Mouse (Mus musculus) embryonic fibroblast, embryonic 13.5 days (primary cell): ENCODE measurements at regions not wholly inside any gene's neighbourhood (a gene's known extent, or its start where the extent isn't known, plus 50 kb on each side); places are given as distances from the start of the nearest gene placed in this dataset.

Experiments used
- H3K27ac ChIP-seq: 2 replicates; pipeline ENCODE4 v1.5.1; 2012; ENCODE audit warnings: low read length, control low read depth, inconsistent platforms; ENCODE audit not compliant: insufficient read depth
- H3K4me1 ChIP-seq: 2 replicates; pipeline ENCODE4 v1.6.1; 2011; ENCODE audit warnings: low read length; ENCODE audit not compliant: control insufficient read depth, insufficient read depth
- H3K4me3 ChIP-seq: 2 replicates; pipeline ENCODE4 v1.5.1; 2011; ENCODE audit warnings: mild to moderate bottlenecking, control low read depth, low read length; ENCODE audit not compliant: insufficient read depth
- CTCF ChIP-seq: IDR thresholded peaks from 2 replicates; pipeline ENCODE4 v1.5.1; 2011; ENCODE audit warnings: mild to moderate bottlenecking, control low read depth, low read length, moderate library complexity, borderline replicate concordance; ENCODE audit not compliant: insufficient read depth
- POLR2A ChIP-seq: IDR thresholded peaks from 2 replicates; pipeline ENCODE4 v1.6.1; 2011; ENCODE audit warnings: low read depth, mild to moderate bottlenecking, control low read depth, low read length, moderate library complexity

DNA sequence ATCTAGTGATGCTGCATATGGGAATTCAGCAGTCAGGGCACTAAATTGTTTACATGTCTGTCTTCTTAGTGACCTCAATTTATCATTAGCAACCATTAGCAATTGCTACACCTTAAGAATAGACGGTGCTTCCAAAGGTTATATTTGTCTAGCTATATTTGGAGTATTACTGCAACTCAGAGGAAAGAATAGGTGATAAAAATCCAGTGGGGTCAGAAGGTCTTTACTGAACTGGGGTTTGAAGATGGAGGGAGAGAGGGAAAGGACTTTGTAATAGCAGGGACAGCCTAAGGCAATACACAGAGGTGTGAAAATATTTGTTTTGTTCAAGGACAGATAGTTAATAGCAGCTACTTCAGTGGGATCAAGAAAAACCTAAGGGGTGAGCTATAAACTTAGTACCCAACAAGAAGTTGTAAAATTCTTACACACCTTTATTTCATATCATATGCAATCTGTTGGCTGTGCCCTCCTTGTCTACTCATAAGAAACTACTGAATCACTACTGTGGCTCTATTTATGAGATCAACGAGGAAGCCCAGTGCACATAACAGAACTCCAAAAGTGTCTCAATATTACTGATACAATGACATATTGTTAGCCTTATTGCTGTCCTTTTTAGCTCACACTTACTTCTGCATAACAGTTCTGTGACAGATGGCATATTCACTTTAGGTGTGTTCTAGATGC lies 357.7 kb upstream of the Rag2 start:
- H3K27ac ChIP-seq, result no peak overlapping the region
- H3K4me3 ChIP-seq, result no peak overlapping the region
- no peak for TF ChIP-seq CTCF
- TF ChIP-seq POLR2A, result no peak
- no peaks in the 10 kb centered on the region for H3K4me1 ChIP-seq

DNA sequence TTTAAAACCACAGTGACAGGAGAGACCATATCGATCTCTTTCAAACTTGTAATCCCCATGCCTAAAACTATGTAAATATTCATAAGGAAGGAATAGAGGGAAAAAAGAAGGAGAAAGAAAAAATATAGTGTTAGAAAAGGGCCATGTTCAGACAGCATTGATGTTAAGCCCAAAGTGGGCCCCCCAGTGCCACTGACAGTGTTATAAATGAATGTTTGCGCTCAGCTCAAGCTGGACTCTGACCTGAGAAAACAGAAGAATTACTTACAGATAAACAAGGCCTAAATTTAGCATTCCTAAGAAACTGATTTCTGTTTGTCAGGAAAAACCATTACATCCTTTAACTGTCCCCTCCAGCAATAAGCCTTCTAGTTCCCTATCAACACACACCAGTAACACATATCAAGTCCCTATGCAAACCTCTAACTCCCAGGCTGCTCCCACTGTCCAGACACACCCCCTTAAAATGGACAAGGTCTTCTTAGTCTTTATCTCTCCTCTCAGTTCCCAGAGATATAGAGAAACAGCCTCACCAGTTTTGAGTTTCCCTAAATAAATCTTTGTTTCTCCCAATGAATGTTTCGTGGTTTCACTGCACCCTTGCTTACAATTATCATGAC lies 350.4 kb upstream of the Rag2 start:
- TF ChIP-seq POLR2A, result no peak
- TF ChIP-seq CTCF, result no peak
- Histone ChIP-seq H3K27ac (no peak overlapping the region), H3K4me3 (no peak overlapping the region), H3K4me1 (no peaks in the 10 kb centered on the region)

DNA sequence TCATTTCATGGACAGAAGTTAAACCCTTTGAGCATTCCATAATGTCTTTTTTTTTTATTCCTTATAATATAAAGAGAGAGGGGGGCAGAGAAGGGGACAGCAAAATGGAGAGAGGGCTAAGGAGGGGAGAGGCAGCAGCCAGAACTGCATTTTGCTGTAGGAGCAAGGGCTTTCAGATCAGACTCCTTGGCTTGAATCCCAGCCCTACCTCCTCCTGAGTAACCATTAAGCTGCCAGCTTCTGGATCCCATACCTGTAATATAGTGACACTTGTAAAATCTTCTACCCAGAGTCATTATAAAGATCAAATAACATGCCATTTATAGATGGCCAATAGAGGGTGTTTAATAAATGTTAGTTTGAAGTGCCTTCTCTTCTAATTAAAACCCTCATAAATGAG lies 339.6 kb upstream of the Rag2 start:
- Histone ChIP-seq H3K27ac (no peak overlapping the region), H3K4me1 (no peaks in the 10 kb centered on the region), H3K4me3 (no peak overlapping the region)
- TF ChIP-seq CTCF, result no peak
- no peak for TF ChIP-seq POLR2A

DNA sequence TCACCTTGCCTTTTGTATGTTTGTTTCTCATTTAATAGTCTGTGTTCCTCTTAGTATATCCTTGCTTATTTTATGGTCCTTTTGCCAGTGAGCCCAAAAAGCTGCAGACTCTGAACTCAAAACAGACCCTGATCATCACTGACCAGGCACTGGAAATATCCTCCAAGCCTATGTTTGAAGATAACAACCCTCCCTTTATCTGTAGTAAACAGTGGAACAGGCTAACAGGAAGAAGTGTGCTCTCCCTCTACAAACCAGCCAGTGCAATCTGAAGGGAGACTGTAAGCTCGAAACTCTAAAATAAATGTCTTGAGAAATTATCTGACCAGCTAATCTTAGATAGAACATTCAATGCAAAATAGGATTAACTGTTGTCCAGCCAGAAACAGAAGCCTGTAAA lies 336.4 kb upstream of the Rag2 start:
- H3K27ac ChIP-seq, result no peak overlapping the region
- H3K4me1 ChIP-seq, result no peaks in the 10 kb centered on the region
- TF ChIP-seq CTCF, result no peak
- TF ChIP-seq POLR2A, result no peak
- no peak overlapping the region for H3K4me3 ChIP-seq

DNA sequence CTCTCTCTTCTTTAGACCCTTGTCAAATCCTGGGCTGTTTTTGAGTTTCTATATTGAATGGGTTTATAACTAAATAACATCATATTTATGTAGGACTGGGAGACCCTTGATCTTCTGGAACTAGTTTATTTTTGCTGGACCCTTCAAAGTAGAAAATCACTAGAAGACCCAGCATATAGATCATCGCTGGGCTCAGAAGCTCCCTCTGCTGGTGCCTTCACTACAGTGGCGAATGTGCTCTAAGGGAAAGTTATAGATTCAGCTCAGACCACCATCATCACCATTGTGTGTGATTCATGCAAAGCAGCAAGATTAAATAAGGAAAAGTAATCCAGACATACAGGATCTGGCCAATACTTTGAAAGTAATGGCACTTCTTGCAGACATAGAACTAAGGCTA lies 335.4 kb upstream of the Rag2 start:
- no peak overlapping the region for H3K27ac ChIP-seq
- no peaks in the 10 kb centered on the region for H3K4me1 ChIP-seq
- TF ChIP-seq CTCF (peak; percentile 17; the same call in 1 of the 2 replicates), POLR2A (no peak)
- no peak overlapping the region for H3K4me3 ChIP-seq

DNA sequence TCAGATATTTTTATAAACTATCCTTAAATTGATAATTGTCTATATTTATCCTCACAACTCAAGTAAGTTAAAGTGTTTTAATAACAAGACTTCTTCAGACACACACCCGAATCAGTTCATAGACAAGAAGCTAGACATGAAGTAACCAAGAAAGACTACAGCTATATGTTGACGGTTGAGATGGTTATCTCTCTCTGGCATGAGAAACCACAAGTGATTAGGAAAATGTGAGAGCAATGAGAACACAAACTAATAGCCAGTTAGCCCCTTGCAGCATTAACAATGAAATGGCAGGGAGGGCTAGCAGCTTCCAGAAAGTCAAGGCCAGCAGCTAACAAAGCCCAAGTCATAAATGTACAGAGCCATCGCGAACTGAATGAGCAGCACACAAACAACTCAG lies 333.8 kb upstream of the Rag2 start:
- Histone ChIP-seq H3K4me1 (no peaks in the 10 kb centered on the region), H3K27ac (no peak overlapping the region), H3K4me3 (no peak overlapping the region)
- no peak for TF ChIP-seq CTCF
- TF ChIP-seq POLR2A, result no peak

DNA sequence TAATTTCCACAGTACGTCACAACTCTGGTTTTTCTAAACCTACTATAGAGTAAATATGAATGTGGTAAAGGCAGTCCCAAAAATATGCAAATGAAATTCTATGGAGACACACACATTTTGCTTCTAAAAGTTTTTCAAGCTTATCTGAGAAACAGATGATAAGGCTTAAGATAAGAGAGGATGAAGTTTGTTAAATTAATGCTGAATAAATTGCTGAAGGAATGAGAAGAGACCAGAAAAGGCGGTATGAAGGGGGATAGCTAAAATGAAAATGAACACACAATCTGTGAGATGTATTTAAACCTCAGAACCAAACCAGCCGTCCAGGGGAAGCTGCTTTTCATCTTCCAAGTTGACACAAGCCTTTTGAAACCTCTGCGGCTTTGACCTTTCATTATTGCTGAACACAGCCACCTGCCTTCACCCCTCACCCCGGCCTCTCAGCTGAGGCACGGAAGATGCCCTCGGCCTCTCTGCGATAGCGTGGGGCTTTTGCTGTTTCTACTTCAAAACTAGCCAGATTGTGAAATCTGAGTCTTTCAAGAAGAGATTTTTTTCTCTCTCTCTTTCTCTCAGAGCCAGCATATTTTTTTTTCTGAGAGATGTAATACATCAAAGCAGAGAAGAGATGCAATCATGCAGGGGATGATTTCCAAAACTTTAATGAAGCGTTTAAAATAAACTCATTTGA lies 328.7 kb upstream of the Rag2 start:
- TF ChIP-seq CTCF (no peak), POLR2A (no peak)
- Histone ChIP-seq H3K4me3 (no peak overlapping the region), H3K27ac (no peak overlapping the region), H3K4me1 (no peaks in the 10 kb centered on the region)

DNA sequence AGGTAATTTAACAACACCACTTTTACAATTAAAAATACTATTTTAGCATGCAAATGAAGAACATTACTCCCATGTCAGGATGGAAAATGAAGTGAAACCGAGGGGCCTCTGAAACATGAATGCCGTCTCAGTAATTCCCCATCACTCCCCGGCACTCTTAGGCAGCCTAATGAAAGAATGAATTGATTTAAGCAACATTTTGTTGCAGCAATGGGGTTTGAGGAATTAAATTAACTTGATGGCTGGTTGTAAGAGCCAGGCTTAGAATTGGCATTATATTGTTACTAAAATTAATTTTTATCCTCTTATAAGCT lies 328.2 kb upstream of the Rag2 start:
- TF ChIP-seq CTCF (no peak), POLR2A (no peak)
- H3K4me1 ChIP-seq, result no peaks in the 10 kb centered on the region
- no peak overlapping the region for H3K4me3 ChIP-seq
- no peak overlapping the region for H3K27ac ChIP-seq

DNA sequence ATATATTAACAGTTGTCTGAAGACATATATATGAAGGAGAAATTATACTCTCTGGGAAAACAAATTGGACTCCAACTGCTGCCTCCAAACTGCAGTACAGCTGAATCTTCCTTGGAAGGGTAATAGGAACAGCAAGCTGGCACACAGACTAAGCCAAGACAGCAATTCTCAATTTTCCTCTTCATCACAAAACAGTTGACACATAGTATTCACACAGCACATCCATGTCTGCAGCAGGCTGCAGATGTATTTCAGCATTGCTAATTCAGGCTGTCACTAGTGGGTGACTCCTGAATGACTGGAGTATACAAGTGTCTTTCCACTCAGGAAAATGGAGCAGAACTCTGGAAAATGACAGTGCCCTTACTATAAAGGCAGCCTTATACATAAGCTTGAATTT lies 327.7 kb upstream of the Rag2 start:
- no peak for TF ChIP-seq POLR2A
- TF ChIP-seq CTCF, result no peak
- H3K4me1 ChIP-seq, result no peaks in the 10 kb centered on the region
- H3K27ac ChIP-seq, result no peak overlapping the region
- H3K4me3 ChIP-seq, result no peak overlapping the region

DNA sequence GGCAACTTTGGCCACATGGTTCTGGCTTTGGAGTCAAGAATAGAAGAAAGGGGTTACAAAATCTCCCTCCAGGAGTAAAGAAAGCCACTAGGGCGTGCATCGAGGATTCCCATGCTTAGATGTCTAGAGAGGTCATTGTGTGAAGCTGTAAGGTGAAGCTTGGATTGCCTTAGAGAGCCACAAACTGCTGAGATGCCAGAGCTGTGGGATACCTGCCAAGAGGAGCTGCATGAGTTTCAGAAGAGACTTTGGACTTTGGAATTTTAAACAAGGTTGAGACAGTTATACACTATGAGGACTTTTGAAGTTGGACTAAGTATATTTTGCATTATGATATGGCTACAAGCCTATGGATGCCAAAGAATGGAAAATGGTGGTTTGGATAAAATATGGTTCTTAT lies 325.4 kb upstream of the Rag2 start:
- TF ChIP-seq CTCF (no peak), POLR2A (no peak)
- Histone ChIP-seq H3K4me3 (no peak overlapping the region), H3K27ac (no peak overlapping the region), H3K4me1 (no peaks in the 10 kb centered on the region)

DNA sequence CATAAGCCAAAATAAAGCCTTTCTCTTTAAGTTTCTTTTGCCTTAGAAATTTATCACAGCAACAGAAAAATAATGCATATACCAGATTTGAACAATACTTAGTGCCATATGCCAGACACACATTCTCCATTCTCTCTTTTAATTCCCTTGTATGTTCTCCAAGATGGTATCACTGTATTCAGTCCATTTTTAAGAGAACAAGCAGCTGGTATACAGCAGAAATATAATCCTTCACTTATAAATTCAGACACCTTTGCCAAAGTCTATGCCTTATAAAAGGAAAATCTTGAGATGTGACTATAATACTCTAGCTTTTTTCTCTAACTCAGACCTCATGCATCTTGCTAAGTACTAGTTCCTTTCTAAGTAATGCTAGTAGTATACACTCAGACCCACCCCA lies 324.4 kb upstream of the Rag2 start:
- H3K27ac ChIP-seq, result no peak overlapping the region
- H3K4me3 ChIP-seq, result no peak overlapping the region
- TF ChIP-seq POLR2A (no peak), CTCF (no peak)
- H3K4me1 ChIP-seq, result no peaks in the 10 kb centered on the region
